Mouse (Mus musculus) lung, embryonic 16.5 days (tissue): Measurements from ENCODE around the gene Jak2. TPM values are rescaled to one million over a fixed set of nuclear protein-coding genes. Genes with fewer than 3 reads are reported as not detected.

ENCODE experiments used
- ATAC-seq: fragments of 200-750 bp; cut with Nextera tagmentation; 2 replicates; pipeline ENCODE4 v1.8.0; 2017; ENCODE audit warnings: low read depth, mild to moderate bottlenecking, moderate library complexity
- H3K27ac ChIP-seq: fragments of 300-500 bp; sonication (generic); 2 replicates; pipeline ENCODE4 v1.5.1; 2014; ENCODE audit warnings: mild to moderate bottlenecking, control low read depth, low read length
- H3K27me3 ChIP-seq: fragments of 300-500 bp; sonication (generic); 2 replicates; pipeline ENCODE4 v1.6.1; 2014; ENCODE audit warnings: low read depth, low read length, mixed read lengths; ENCODE audit not compliant: control insufficient read depth, insufficient read depth
- H3K36me3 ChIP-seq: fragments of 300-500 bp; sonication (generic); 2 replicates; pipeline ENCODE4 v1.6.1; 2014; ENCODE audit warnings: low read length; ENCODE audit not compliant: control insufficient read depth, insufficient read depth
- H3K4me1 ChIP-seq: fragments of 300-500 bp; sonication (generic); replicated peaks from 2 replicates; pipeline ENCODE4 v1.6.1; 2014; ENCODE audit warnings: low read length, mixed read lengths; ENCODE audit not compliant: control insufficient read depth, insufficient read depth
- H3K4me2 ChIP-seq: fragments of 300-500 bp; sonication (generic); 2 replicates; pipeline ENCODE4 v1.6.1; 2014; ENCODE audit warnings: low read depth, low read length, control low read depth
- H3K4me3 ChIP-seq: fragments of 300-500 bp; sonication (generic); 2 replicates; pipeline ENCODE4 v1.5.1; 2014; ENCODE audit warnings: mild to moderate bottlenecking, low read length, control low read depth
- H3K9ac ChIP-seq: fragments of 300-500 bp; sonication (generic); 2 replicates; pipeline ENCODE4 v1.6.1; 2014; ENCODE audit warnings: low read length, control low read depth
- H3K9me3 ChIP-seq: fragments of 300-500 bp; sonication (generic); 2 replicates; pipeline ENCODE4 v1.6.1; 2016; ENCODE audit warnings: low read length; ENCODE audit not compliant: control insufficient read depth
- WGBS: fragments of 180-500 bp; shearing (Covaris S2); extraction: QIAGEN DNeasy Blood & Tissue Kit; methylation state at CpG from one replicate; pipeline ENCODE4 v1.1.7; 2014; 5-methylcytosine and 5-hydroxymethylcytosine counted together
- polyA plus RNA-seq: library from polyadenylated mRNA; unstranded; fragments of >200 nt; fragmentation: Nextera tagmentation; extraction: Ambion mirVana; gene quantifications from 2 replicates; pipeline ENCODE4 v1.2.1, GENCODE M21; 2015

Gene Jak2
- polyA plus RNA-seq, 1 experiment from 2014 or later, result 4.4 TPM

GRCm38 (mm10) chr19:29323416-29324049 lies 71.9 kb downstream of the Jak2 start:
- Histone ChIP-seq H3K36me3 (no peaks in the 10 kb centered on the region), H3K9me3 (no peaks in the 10 kb centered on the region), H3K4me2 (no peak overlapping the region), H3K9ac (no peak overlapping the region), H3K27ac (no peak overlapping the region), H3K4me3 (no peak overlapping the region), H3K27me3 (peaks cover 2% of the 10 kb centered on the region; the same call in 1 of the 2 replicates), H3K4me1 (peaks cover 6% of the 10 kb centered on the region)
- 64% methylated on average over 8 of the region's 8 CpGs for WGBS
- no peak for ATAC-seq

- WGBS, result 2% methylated on average over 23 of the region's 31 CpGs
Measured at GRCm38 (mm10) chr19:29325053-29325851, 73.6 kb downstream of the Jak2 start, which contains the start of gene Insl6. Gene Insl6, minus strand, starts transcription at chr19:29325356.

DNA sequence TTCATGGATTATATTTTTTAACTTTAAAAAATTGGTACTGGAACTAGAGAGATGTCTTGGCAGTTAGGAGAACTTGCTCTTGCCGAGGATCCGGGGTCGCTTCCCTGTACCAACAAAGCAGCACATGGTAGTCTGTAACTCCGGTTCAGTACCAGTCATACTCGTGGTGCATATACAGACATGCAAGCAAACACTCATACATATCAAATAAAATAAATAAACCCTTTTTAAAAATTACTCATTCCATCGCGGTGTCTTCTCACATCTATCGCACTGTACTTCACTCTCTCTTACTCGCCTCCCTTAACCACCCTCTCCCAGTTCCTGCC lies 74.2 kb downstream of the Jak2 start:
- WGBS, result 30% methylated on average over 9 of the region's 9 CpGs
- Histone ChIP-seq H3K9ac (no peak overlapping the region), H3K36me3 (no peaks in the 10 kb centered on the region), H3K27me3 (peaks cover 2% of the 10 kb centered on the region; the same call in 1 of the 2 replicates), H3K4me2 (peak overlapping the region; percentile 82), H3K9me3 (no peaks in the 10 kb centered on the region), H3K4me1 (peaks cover 6% of the 10 kb centered on the region), H3K27ac (no peak overlapping the region), H3K4me3 (peak overlapping the region; percentile 49)
- peak; percentile 7; the same call in 1 of the 2 replicates for ATAC-seq

More at GRCm38 (mm10) chr19:29325053-29325851, 73.6 kb downstream of the Jak2 start, which contains the start of gene Insl6:
- Histone ChIP-seq H3K4me2 (peak within 1 kb of the TSS; percentile 82), H3K4me3 (peak within 1 kb of the TSS; percentile 49), H3K9ac (peak within 1 kb of the TSS; percentile 47; the same call in 1 of the 2 replicates), H3K4me1 (peaks cover 6% of the 10 kb centered on the region), H3K9me3 (no peaks in the 10 kb centered on the region), H3K36me3 (no peaks in the 10 kb centered on the region), H3K27me3 (peaks cover 2% of the 10 kb centered on the region; the same call in 1 of the 2 replicates), H3K27ac (no peak within 1 kb of the TSS)
- ATAC-seq, result peak; percentile 99

DNA sequence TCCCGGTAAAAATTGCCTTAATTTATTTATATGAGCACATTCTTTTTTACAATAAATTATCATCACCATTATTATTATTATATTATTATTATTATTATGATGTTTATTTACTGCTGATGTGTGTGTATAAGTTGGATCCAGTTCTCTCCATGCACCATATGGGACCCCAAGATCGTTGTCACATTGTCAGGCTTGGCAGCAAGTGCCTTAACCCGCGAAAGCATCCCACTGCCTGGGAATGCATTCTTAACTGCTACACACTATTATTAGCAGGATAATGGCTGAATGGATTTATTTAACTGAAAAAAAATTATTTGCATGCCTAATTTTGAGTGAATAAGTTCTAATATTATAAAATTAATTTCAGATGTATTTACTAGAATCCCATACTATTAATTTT lies 74.8 kb downstream of the Jak2 start:
- no peak for ATAC-seq
- H3K36me3 ChIP-seq, result no peaks in the 10 kb centered on the region
- peaks cover 6% of the 10 kb centered on the region for H3K4me1 ChIP-seq
- H3K9me3 ChIP-seq, result no peaks in the 10 kb centered on the region
- H3K27me3 ChIP-seq, result peaks cover 2% of the 10 kb centered on the region; the same call in 1 of the 2 replicates
- no peak overlapping the region for H3K27ac ChIP-seq
- H3K4me2 ChIP-seq, result no peak overlapping the region
- H3K9ac ChIP-seq, result no peak overlapping the region
- H3K4me3 ChIP-seq, result no peak overlapping the region
- 82% methylated on average over 4 of the region's 4 CpGs for WGBS

- 70% methylated on average over 13 of the region's 13 CpGs for WGBS
- no peak overlapping the region for H3K9ac ChIP-seq
Measured at GRCm38 (mm10) chr19:29326822-29327552, 75.4 kb downstream of the Jak2 start.

DNA sequence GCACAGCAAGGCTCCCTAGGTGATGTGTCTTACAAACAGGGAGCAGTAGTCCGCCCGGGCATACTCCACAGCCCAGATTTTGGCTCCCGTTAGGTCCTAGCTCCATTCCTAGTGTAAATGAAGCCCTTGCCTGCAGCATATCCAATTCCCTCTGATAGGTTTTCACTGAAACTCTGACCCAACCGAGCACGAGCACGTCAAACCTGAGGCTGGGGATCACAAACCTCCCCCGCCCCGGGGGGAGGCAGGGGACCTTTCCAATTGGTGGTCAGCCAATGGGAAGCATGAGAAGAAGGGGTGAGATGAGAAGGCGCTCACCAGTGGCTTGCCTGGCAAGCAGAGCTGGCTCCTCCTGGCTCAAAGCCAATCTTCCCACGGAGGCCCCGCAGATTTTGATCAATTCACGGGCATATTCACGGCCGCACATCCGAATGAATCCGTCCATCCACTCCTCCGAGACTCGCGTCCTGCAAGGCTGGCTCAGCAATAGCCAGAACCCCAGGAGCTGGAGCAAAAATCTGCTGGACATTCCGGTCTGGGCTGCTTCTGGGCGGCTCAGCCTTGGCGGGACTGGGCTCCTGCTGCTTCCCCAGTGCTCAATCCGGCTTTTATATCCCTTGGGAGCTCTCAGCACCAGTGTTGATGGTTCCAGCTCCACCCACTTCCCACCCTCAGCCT lies 82.6 kb downstream of the Jak2 start, which contains the start of gene Rln1:
TSS of gene Rln1 (minus strand) at position 603 of the 678 bp plus-strand sequence.
- no peaks in the 10 kb centered on the region for H3K9me3 ChIP-seq
- H3K4me3 ChIP-seq, result peak within 1 kb of the TSS; percentile 31
- peaks cover 8% of the 10 kb centered on the region; the same call in 1 of the 2 replicates for H3K27me3 ChIP-seq
- peak within 1 kb of the TSS; percentile 60 for H3K4me2 ChIP-seq
- no peaks in the 10 kb centered on the region; the same call in 1 of the 2 replicates for H3K4me1 ChIP-seq
- no peak within 1 kb of the TSS for H3K27ac ChIP-seq
- H3K9ac ChIP-seq, result peak within 1 kb of the TSS; percentile 46
- peak; percentile 66; the same call in 1 of the 2 replicates for ATAC-seq
- WGBS, result 3% methylated on average over 23 of the region's 23 CpGs
- H3K36me3 ChIP-seq, result no peaks in the 10 kb centered on the region

More at GRCm38 (mm10) chr19:29326822-29327552, 75.4 kb downstream of the Jak2 start:
- H3K36me3 ChIP-seq, result no peaks in the 10 kb centered on the region
- no peak for ATAC-seq
- no peaks in the 10 kb centered on the region for H3K9me3 ChIP-seq
- H3K4me2 ChIP-seq, result no peak overlapping the region
- no peak overlapping the region for H3K4me3 ChIP-seq
- no peak overlapping the region for H3K27ac ChIP-seq
- peaks cover 2% of the 10 kb centered on the region; the same call in 1 of the 2 replicates for H3K27me3 ChIP-seq
- H3K4me1 ChIP-seq, result peaks cover 6% of the 10 kb centered on the region

DNA sequence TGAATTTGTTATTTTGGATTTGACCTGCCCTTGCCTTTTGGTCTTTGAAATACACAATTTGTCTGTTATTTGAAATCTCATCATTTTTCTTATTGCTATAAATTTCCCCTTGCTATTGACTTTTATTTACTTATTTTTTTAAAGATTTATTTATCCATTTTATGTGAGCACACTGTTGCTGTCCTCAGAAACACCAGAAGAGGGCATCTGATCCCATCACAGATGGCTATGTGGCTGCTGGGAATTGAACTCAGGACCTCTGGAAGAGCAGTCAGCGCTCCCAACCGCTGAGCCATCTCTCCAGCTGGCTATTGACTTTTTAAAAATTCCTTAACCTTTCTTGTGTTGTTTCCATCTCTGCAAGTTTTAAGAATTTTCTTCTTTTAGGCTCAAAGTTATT lies 85.0 kb downstream of the Jak2 start:
- no peak for ATAC-seq
- Histone ChIP-seq H3K9ac (no peak overlapping the region), H3K4me1 (no peaks in the 10 kb centered on the region; the same call in 1 of the 2 replicates), H3K36me3 (no peaks in the 10 kb centered on the region), H3K4me2 (no peak overlapping the region), H3K27me3 (peaks cover 8% of the 10 kb centered on the region; the same call in 1 of the 2 replicates), H3K27ac (no peak overlapping the region), H3K4me3 (no peak overlapping the region), H3K9me3 (no peaks in the 10 kb centered on the region)
- WGBS, result 94% methylated on average over 2 of the region's 2 CpGs

DNA sequence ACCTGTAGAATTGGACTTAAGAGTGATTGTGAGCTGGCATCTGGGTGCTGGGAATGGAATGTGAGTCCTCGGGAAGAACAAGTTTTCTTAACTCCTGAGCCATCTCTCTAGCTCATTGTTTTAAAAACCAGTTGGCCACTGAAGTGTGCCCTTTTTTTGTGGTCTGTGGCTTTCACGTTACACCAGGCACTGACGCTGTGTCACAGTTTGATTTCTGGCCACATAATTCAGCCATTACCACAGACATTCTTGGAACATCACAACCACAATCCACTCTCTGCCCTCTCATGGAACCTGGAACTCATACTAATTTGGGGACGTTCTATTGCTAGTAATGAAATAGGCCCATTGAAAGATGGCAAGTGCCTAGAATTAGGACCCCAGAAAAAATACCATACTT lies 89.4 kb downstream of the Jak2 start:
- no peaks in the 10 kb centered on the region for H3K4me1 ChIP-seq
- no peaks in the 10 kb centered on the region for H3K36me3 ChIP-seq
- no peak overlapping the region for H3K27ac ChIP-seq
- no peak for ATAC-seq
- no peaks in the 10 kb centered on the region for H3K9me3 ChIP-seq
- H3K4me2 ChIP-seq, result no peak overlapping the region
- H3K27me3 ChIP-seq, result no peaks in the 10 kb centered on the region
- H3K4me3 ChIP-seq, result no peak overlapping the region
- WGBS, result 78% methylated on average over 4 of the region's 4 CpGs
- H3K9ac ChIP-seq, result no peak overlapping the region
